Mouse (Mus musculus): ENCODE measurements around the gene Pdzd7.

Gene Pdzd7

DNA sequence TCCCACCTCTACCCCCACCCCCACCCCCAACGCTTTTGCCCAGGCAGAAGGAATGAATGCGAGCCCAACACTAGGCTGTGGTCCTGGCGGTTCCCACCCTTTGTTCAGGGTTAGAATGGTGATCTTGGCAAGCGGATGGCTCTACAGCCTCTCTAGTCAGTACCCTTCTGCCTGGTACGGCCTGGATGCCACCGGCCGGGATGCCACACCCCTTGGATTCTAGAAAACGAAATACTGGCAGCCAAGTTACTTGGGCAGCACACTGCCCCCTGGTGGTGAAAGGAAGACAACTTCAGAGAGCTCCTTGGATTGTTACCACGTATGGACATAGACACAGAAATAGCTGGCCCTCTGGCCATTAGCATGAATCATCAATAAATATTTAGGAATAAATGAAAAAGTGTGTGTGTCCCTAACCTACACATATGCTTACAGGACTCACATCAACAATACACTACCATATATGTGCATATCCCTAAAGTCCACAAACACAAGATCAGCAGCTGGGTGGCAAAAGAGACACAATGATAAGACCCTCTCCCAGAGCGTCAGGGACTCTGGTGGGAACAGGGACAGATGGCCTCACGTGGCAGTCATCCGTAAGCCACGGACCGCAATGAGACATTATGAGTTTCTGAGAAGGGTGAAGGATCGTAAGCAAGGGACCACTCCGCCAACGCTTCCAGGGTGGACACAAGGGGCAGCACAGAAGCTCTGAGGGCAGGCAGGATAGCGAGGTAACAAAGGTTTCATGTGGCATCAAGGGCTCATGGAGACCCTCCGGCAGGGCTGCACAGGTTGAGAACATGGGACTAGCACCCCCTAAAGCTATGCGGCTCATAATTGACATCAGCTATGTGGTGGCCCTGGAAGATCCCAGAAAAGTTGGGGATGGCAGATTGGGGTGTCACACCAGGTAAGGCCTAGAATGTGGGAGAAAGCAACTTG lies 14.5 kb downstream of the Pdzd7 start:
- peak; percentile 64 to 65 for DNase-seq (ENCODE audit: low spot score in 2 of 2)

DNA sequence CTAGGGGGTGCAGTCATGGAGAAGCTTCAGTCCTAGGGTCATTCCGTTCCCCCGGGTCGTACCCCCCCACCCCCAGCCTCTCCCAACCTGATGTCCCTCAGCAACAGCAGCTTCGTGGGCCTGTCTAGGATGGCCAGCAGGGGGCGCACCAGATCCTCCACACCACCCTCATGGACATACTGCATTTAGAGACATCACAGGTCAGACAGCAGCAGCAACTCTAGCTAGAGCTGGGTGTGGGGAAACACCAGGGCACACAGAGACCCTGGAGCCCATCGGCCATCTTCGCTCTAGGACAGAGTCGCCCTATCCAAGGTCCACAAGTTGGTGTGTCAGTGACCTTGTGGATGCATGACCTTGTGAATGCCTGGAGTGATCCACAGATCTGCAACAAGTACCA lies 15.4 kb downstream of the Pdzd7 start:
- DNase-seq (ENCODE audit: low spot score in 2 of 2): peak in 1 of 2 experiments; percentile 28

GRCm38 (mm10) chr19:45029571-45029970 lies 15.9 kb downstream of the Pdzd7 start:
- no peak for DNase-seq (ENCODE audit: low spot score in 2 of 2)

GRCm38 (mm10) chr19:45028746-45029145 lies 16.8 kb downstream of the Pdzd7 start:
- no peak for DNase-seq (ENCODE audit: low spot score in 2 of 2)

DNA sequence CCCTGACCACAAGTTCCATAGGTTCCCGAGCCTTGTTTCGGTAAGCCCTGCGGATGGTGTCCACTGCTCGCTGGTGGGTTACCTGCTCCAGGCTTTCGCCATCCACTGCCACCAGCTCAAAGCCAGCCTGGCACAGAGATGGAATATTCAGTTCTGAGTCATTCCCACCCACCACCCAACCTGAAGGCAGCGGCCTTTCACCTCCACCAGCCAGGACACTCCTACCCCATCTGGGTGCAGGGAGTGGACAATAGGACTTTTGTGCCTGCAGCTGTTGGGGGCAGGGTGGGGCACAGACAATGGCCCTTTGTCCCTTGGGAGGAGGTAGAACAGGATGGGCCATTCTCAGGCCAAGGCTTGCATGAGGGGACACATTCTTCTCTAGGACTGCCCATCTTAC lies 17.7 kb downstream of the Pdzd7 start:
- no peak for DNase-seq (ENCODE audit: low spot score in 2 of 2)

GRCm38 (mm10) chr19:45026958-45027670 lies 18.4 kb downstream of the Pdzd7 start:
- DNase-seq (ENCODE audit: low spot score in 2 of 2): no peak

DNA sequence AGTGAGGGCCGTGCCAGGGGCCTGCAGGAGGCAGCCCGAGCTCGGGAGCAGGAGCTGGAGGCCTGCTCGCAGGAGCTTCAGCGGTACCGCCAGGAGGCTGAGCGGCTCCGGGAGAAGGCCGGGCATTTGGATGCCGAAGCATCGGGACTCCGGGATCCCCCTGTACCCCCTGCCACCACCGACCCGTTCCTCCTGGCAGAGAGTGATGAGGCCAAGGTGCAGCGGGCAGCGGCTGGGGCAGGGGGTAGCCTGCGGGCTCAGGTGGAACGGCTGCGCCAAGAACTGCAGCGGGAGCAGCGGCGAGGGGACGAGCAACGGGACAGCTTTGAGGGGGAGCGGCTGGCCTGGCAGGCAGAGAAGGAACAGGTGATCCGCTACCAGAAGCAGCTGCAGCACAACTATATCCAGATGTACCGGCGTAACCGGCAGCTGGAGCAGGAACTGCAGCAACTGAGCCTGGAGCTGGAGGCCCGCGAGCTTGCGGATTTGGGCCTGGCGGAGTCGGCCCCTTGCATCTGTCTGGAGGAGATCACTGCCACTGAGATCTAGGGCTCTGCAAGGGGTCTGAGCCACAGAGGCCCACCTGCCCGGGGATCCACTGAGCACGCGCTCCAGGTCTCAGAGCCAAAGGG lies 19.5 kb downstream of the Pdzd7 start:
- no peak for DNase-seq (ENCODE audit: low spot score in 2 of 2)

- DNase-seq (ENCODE audit: low spot score in 2 of 2): no peak
Observed at GRCm38 (mm10) chr19:45024775-45025174, 20.7 kb downstream of the Pdzd7 start.

GRCm38 (mm10) chr19:45023993-45024392 lies 21.5 kb downstream of the Pdzd7 start:
- no peak for DNase-seq (ENCODE audit: low spot score in 2 of 2)

GRCm38 (mm10) chr19:45021362-45021761 lies 24.2 kb downstream of the Pdzd7 start:
- DNase-seq (ENCODE audit: low spot score in 2 of 2): no peak

GRCm38 (mm10) chr19:45020348-45020747 lies 25.2 kb downstream of the Pdzd7 start:
- no peak for DNase-seq (ENCODE audit: low spot score in 2 of 2)

DNA sequence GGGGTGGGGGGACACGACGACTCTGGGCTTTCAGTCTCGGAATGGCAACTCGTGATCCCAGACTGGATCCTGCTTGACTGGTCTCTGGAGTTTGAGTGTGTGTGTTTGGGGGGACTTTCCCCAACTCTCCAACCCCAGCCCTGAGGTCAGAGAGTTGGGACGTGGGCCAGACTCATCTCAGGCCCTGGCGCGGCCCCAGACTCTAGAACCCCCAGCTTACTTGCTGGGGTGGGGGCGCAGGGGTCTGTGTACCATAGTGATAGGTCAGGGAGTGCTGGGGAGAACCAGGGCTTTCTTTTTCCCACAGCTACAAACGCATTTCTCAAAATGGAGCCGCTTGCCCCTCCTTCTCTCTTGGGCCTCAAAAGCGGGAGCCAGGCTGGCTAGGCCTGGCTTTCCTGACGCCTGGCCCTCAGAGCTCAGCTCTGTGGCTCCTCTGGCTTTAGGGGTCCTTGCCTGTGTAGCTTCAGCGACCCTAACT lies 27.1 kb downstream of the Pdzd7 start:
- DNase-seq (ENCODE audit: low spot score in 2 of 2): no peak

- DNase-seq (ENCODE audit: low spot score in 2 of 2): peak; percentile 71 to 77
Observed at GRCm38 (mm10) chr19:45017909-45018308, 27.6 kb downstream of the Pdzd7 start.

DNA sequence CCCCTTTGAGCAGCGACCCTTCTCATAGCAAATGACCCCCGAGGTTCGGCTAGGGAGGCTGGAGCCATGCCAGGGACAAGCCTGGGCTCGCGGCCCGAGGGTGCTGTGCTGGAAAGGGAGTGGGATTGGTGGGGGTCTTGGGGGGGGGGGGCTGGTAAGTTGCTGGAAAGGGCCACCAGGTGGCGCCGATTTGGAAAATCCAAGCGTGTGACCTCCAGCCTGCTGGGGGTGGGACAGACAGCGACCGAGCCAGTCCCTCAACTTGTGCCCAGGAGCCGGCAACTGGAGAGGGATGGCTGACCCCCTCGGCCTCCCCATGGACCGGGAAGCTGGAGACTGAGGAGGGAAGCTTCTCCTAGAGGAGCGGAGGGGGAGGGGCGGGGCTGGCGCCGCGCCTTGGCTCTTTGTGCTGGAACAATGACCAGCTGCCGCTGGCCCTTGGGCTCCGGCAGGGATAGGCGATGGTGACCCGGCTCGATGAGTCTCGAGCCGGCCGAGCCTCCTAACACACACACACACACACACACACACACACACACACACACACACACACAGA lies 28.2 kb downstream of the Pdzd7 start:
- peak; percentile 67 to 75 for DNase-seq (ENCODE audit: low spot score in 2 of 2)

- DNase-seq (ENCODE audit: low spot score in 2 of 2): no peak
Observed at GRCm38 (mm10) chr19:45016341-45017215, 28.9 kb downstream of the Pdzd7 start.

DNA sequence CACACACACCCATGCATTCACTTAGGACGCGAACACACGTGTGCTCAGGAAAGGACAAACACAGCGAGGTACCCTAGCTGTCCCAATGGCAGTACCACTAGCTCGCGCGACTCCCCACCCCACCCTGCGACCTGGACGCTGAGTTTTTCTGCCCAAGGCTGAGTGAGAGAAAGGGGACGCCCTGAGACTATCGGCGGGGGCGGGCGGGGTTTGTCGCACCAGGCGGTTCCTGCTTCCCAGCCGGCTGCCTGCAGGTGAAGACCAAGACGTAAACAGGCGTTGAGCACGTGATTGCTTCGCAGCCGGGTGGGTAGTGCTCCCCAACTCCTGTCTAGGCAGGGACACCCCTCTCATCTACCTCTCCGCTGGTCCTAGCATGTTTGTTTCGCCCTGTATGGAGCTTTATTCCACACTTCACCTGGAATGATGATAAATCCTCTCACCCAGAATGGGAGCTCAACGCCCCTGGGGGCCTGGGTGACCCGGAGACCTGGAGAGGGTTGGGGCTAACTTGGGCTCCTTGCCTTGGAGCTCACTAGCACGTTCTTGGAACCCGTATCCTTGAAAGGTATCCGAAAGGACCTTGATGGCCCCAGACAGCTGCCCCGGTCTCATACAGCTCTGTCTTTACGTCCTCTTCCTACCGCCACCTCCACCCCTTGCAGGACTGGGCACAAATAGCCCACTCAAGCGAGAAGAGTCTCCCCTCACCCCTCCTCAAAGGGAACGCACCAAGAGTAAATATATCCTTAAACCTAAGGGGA lies 29.8 kb downstream of the Pdzd7 start:
- no peak for DNase-seq (ENCODE audit: low spot score in 2 of 2)

- no peak for DNase-seq (ENCODE audit: low spot score in 2 of 2)
Observed at GRCm38 (mm10) chr19:45014981-45015402, 30.5 kb downstream of the Pdzd7 start.

GRCm38 (mm10) chr19:45014335-45014971 lies 31.1 kb downstream of the Pdzd7 start, which contains the start of gene Lzts2:
Gene Lzts2 (plus strand): TSS chr19:45014414.
- no peak for DNase-seq (ENCODE audit: low spot score in 2 of 2)

DNA sequence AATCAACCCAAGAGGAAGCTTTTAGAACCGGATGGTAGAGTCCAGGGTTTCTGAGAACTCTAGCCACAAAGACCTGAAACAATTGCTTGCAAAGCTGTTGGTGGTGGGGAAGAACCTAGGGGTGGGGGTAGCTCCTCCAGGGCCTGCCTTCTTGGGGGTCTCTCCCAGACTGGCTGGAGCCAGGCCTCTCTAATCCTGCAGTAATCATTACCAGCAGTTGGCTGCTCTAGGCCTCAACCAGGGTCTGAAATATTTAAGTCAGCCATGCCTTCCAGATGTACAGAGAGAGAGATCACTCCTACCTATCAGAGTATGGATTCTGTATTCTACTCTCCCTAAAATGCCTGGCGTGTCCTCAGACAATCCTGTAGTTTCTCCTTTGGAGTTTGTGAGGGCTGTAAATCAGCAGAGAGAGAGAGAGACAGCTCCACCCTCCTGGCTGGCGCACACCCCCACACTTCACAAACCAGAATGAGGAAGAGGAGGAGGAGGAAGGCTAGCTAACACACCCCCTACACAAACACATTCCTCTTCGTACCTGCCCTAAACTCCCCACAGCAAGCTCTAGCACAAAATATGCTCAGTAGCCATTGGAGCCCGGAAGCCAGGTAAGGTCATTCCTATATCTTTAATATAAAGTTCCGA lies 31.8 kb downstream of the Pdzd7 start:
- no peak for DNase-seq (ENCODE audit: low spot score in 2 of 2)
